Mouse (Mus musculus): ENCODE measurements around the gene Dhrs2.

DNA sequence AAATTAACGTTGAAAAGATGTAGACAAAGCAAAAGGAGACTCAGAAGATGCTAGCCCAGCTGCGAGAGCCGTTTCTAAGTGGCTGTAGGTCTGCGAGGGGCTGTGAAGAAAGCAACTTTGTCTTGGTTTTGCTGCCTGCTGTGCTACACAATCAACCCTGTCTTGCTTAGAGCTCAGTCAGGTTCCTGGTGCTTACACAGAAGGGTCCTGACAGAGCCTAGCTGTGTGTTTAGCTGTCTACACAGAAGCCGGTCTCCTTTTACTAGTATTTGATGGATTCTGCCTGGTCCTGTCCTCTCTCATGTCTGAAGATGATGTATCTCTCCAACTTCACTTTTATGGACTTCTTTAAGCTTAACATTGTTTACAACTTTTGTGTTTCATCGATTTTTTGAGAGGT lies 33.6 kb downstream of the Dhrs2 start:
- TF ChIP-seq CTCF (IDR thresholded peaks at IDR 0.05) = no peak
- no peak for TF ChIP-seq EP300 (IDR thresholded peaks at IDR 0.05)
